Mouse (Mus musculus) lung, postnatal 0 days (tissue): ENCODE data around the gene Cep295nl.
"Not testable (repeated sequence)": the region's sequence is repeated elsewhere in the genome, so short reads cannot be mapped to it uniquely, and the experiment has no call there.

Experiments
- CTCF ChIP-seq: IDR thresholded peaks from 2 replicates; pipeline ENCODE4 v1.5.1; 2016; ENCODE audit warnings: antibody characterized with exemption, mild to moderate bottlenecking
- EP300 ChIP-seq: IDR thresholded peaks from 2 replicates; pipeline ENCODE4 v1.6.1; 2016; ENCODE audit warnings: antibody characterized with exemption, mild to moderate bottlenecking, control low read depth

GRCm38 (mm10) chr11:118387816-118388215, 45.5 kb upstream of the Cep295nl start:
- not testable (repeated sequence) for TF ChIP-seq CTCF, EP300
